Mouse (Mus musculus): ENCODE data around the gene Sgcd. TPM values are rescaled to one million over a fixed set of nuclear protein-coding genes. Genes with fewer than 3 reads are reported as not detected.
"Not testable (repeated sequence)": the region's sequence is repeated elsewhere in the genome, so short reads cannot be mapped to it uniquely, and the experiment has no call there.

Gene Sgcd
- total RNA-seq, 2 experiments from 2014 or later: 54.3 TPM

GRCm38 (mm10) chr11:47473493-47474230, 515.1 kb downstream of the Sgcd start:
- intact Hi-C loops (cut with DNase I): no loop called here
- DNase-seq: peak; percentile 5 to 12

DNA sequence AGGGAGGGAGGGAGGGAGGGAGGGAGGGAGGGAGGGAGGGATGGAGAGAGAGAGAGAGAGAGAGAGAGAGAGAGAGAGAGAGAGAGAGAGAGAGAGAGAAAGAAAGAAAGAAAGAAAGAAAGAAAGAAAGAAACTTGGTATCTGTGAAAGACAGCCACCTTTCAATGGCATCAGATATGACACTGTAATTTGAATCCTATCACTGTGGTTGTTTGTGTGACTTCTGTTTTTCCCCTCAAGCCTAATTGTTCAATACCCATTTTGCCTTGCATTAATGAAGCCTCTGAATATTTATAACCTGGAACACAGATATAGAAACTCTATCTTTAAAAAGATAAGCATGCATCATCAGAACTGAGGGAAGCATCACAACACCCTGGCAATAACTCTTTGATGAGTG, 528.1 kb downstream of the Sgcd start:
- intact Hi-C loops (cut with DNase I); DNase-seq: not testable (repeated sequence)

GRCm38 (mm10) chr11:47460149-47460548, 528.6 kb downstream of the Sgcd start:
- intact Hi-C loops (cut with DNase I): no loop called here
- DNase-seq: no peak

DNA sequence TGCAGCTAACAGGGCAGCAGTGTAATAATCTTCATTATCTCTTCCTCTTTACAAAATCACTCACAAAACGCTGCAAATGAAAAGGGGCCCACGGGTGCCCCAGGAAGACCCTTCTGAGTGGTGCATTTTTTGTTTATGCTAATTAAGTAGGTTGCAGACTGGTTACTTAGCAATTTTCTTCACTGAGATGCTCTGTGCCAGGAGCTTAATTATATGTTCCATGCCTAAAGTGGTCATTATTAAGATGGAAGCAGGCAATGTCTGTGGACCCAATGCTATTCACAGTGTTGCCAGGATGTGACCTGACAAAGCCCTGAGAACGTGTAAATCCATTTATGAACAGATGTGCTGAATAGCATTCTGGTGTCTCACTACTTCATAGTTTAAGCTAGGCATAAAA, 529.6 kb downstream of the Sgcd start:
- DNase-seq: no peak
- intact Hi-C loops (cut with DNase I): no loop called here

GRCm38 (mm10) chr11:47447790-47448189, 541.0 kb downstream of the Sgcd start:
- no peak for DNase-seq
- intact Hi-C loops (cut with DNase I): no loop called here

GRCm38 (mm10) chr11:47446337-47446736, 542.4 kb downstream of the Sgcd start:
- DNase-seq: no peak
- intact Hi-C loops (cut with DNase I): no loop called here

DNA sequence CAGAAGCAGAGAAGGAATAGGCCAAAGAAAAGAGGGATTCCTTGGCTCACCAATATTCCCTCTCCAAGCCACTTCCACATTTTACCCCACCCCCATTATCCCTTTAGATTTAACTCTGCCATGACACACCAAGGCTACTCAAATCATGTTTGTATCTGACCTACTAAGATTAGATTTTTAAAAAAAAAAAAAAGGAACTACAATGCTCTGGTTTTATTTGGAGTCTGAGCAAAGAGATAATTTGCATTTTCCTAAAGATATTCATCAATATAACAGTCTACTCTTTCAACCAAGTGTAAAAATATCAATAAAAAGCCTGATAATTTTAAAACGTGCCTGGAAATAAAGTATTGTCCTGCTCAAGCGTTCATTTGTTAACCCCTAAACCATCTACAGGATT, 543.1 kb downstream of the Sgcd start:
- intact Hi-C loops (cut with DNase I): no loop called here
- DNase-seq: no peak

DNA sequence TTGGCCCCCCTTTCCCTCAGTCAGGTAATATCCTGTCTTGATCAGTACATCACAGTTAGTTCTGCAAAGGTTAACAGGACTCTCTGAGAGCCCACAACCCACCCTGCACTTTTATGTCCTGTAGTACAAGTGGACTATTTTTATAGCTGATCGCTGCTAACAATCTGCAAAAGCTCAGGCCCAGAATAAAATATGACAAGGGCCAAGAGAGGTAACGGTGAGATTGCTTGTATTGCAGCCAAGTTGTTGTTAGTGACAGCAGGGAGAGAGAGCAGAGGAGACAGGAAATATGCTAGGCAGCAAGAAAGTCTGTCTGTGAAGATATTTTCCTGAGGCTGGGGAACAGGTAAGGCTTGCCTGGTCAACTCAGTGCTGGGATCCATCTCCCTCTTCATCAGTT, 546.5 kb downstream of the Sgcd start:
- intact Hi-C loops (cut with DNase I): no loop called here
- DNase-seq: peak; percentile 27 to 34

DNA sequence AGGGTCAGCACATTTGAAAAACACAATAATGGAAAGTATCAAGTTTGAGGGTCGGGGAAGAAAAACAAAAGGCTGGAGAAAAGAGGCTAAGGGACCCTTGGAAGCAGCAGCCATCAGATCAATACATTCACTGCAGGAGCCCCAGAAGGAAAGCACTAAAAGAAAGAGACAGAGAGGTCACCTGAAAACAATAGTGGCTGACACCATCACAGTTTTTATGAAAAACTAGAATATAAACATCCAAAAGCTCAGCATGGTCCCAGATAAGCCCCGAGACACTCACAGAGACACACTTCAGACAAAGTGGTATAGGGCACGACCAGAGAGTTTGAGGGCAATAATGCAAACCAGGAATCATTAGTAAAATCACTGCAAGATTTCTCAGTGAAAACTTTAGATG, 589.2 kb downstream of the Sgcd start:
- intact Hi-C loops (cut with DNase I): no loop called here
- no peak for DNase-seq

DNA sequence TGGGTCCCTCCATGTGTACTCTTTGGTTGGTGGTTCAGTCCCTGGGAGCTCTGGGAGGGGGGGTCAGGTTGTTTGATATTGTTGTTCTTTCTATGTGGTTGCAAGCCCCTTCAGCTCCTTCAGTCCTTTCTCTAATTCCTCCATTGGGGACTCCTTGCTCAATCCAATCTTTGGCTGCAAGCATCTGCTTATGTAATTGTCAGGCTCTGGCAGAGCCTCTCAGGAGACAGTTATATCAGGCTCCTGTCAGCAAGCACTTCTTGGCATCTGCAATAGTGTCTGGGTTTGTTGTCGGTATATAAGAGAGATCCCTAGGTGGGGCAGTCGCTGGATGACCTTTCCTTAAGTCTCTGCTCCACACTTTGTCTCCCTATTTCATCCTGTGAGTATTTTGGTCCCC, 598.0 kb downstream of the Sgcd start:
- intact Hi-C loops (cut with DNase I); DNase-seq: not testable (repeated sequence)

- intact Hi-C loops (cut with DNase I): loop anchor here (10.0 kb wide), 1 partner anchor 365 kb away; no protein-coding TSS in a partner anchor
These were observed 599.4 kb downstream of the Sgcd start for GRCm38 (mm10) chr11:47389327-47389726.

GRCm38 (mm10) chr11:47387726-47388125, 601.0 kb downstream of the Sgcd start:
- intact Hi-C loops (cut with DNase I): loop anchor here (2.0 to 10.0 kb wide), 3 partner anchors 363 to 523 kb away; no protein-coding TSS in a partner anchor
- peak in 1 of 2 experiments; percentile 39 for DNase-seq

More at GRCm38 (mm10) chr11:47389327-47389726, 599.4 kb downstream of the Sgcd start:
- no peak for DNase-seq

DNA sequence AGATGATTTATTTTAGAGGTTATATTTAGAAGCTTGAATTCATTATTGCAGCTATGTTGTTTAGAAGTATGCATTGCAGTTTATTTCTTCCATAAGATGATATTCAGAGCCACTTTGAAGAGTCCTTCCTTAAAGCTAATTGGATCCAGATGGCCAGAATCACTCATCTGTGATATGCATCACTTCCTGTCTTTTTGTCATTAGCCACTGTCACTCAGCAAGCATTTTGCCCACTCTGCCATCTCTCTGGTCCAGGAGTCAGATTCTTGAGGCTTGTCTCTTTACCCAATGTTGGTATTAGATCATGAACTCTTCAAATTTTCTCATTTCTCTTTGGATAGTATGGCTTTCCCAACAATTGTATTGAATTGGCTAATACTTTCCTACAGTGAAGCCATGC, 602.6 kb downstream of the Sgcd start:
- intact Hi-C loops (cut with DNase I): loop anchor here (2.0 to 10.0 kb wide), 3 partner anchors 361 to 521 kb away; no protein-coding TSS in a partner anchor
- DNase-seq: no peak

DNA sequence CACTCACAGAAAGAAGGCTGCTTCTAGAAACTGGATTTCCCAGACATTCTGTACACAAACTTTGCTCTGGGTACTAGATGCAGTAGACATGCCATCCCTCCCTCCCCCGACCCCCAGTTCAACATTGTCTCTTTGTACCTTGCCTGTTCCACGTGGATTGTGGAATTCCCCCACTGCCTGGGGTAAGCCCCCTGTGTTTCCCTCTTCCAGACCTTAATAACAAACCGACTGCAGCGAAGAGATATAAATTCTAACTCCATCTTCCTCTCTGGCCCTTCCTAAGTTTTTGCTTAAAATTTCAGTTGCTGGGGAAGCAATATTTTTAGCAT, 609.2 kb downstream of the Sgcd start:
- intact Hi-C loops (cut with DNase I): loop anchor here (5.0 kb wide), 1 partner anchor 127 kb away; no protein-coding TSS in a partner anchor
- no peak for DNase-seq

DNA sequence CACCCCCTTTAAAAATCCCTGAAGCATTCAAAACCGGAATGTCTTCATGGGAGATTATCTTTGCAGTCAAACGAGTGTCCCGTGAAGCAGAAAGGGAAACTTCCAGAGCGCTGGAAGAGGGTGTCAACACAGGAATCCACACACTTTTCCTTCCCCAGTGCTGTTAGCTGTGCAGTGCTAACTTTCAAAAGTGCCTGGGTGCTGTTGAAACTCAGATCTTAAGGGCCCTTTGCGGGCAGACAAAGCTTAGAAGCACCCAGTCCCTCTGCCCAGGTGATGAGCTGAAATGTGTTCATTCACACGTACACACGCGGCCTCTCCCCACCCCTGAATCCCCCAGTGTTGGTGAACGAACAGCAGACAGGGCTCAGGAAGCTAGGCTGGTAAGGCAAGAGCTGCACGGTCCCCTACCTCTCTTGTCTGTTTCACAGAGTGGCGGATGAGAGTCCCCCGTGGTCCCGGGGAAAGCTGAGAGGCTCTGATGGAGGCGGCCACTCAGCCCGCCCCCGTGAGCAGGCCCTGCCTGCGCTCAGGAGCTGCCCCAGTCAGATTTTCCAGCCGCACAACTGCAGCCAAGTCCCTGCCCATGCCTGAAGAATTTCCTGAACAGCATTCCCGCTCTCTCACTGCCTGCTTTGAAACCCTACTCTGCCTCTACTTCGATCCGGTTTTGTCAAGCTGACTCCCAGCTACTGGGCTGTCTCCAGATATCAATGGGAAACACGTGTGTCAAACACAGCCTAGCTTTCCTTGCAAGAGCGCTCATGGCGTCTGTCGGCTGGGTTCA, 609.7 kb downstream of the Sgcd start:
- peak; percentile 80 to 88 for DNase-seq
- intact Hi-C loops (cut with DNase I): loop anchor here (5.0 kb wide), 1 partner anchor 127 kb away; no protein-coding TSS in a partner anchor

DNA sequence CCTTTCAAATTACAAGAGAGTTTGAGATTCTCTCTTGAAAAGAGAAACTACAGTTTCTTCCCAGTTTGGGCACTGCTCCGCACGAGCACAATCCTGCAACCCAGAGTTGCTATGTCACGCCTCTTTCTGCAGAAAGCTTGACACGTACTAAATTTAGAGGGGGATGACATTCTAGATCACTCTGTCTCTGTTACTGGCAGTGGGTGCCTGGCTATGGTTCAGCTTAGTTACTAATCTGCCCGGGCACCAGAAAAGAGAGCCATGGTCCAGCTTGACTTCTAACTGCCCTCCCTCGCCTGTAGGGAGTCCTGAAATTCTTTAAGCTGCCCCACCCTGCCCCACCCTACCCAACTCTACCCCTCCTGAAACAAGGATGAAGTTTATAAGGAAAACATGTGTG, 611.3 kb downstream of the Sgcd start:
- peak; percentile 40 to 65 for DNase-seq
- intact Hi-C loops (cut with DNase I): loop anchor here (5.0 kb wide), 1 partner anchor 125 kb away; no protein-coding TSS in a partner anchor

DNA sequence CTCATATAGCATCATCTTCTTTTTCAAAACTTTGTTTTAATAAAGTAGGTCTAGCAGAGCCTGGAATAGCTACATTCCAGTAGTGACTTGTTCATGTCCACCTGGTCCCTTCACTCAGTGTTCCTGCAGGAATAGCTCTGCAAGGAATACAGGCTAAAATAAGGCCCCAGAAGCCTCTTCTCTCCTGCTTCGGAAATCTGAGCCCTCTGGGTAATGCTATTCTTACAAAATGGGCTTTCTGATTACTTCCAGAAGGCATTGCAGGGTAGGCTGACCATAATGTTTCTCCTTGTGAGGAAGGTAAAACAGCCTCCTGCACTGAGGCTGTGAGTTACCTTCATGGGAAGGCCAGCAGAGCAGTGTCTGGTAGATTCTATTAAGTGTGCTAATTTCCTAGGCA, 611.9 kb downstream of the Sgcd start:
- intact Hi-C loops (cut with DNase I): loop anchor here (5.0 kb wide), 1 partner anchor 125 kb away; no protein-coding TSS in a partner anchor
- no peak for DNase-seq

DNA sequence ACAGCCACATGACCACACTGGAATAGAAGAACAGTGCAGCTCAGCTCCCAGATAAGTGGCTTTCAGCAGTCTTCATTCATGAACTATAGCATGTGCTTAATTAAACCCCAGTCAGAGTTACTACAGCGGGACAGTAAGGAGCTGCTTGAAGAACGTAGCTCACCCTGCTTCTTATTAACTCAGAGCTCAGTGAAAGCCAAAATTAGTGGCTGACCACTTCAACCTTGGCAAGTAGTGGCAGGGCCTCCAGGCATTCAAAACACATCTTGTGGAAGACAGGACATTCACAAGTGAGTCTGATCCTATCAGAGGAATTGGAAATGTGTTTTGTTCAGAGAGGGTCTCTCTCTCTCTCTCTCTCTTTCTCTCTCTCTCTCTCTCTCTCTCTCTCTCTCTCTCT, 617.2 kb downstream of the Sgcd start:
- intact Hi-C loops (cut with DNase I): no loop called here
- peak; percentile 25 to 53 for DNase-seq

DNA sequence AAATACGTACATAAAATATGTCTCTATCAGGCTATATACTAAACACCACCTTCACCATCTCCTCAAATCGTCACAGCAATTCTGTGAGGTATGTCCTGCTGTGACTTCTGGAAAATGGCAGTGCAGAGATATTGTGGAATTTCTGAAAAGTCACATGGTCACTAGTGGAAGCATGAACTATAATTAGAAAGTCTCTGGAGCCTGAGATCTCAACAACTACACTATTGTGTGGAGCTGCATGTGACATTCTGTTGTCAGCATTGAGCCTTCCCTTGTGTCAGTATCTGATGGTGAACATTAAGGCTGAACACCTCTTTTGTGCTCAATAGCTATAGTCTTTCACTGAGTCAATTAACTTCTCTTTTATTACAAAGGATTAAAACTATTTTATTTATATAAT, 637.2 kb downstream of the Sgcd start:
- intact Hi-C loops (cut with DNase I): no loop called here
- peak in 1 of 2 experiments; percentile 22 for DNase-seq

DNA sequence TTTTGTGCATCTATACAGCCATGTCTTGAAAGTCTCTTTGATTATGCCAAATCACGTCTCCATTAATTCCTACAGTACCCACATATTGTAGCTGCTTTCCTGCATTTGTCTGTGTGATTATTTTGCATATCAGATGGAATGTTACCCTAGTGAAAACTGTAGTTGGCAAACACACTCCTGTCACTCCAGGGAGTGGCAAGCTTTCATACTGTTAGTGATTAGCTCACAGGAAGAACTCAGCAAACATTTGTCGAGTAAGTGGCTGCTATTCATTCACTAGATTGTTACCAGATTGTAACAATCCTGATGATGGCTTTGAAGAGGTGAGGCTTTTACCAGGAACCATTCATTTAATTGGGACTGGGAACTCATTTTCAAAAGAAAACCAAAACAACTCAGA, 645.3 kb downstream of the Sgcd start:
- intact Hi-C loops (cut with DNase I): no loop called here
- DNase-seq: no peak

DNA sequence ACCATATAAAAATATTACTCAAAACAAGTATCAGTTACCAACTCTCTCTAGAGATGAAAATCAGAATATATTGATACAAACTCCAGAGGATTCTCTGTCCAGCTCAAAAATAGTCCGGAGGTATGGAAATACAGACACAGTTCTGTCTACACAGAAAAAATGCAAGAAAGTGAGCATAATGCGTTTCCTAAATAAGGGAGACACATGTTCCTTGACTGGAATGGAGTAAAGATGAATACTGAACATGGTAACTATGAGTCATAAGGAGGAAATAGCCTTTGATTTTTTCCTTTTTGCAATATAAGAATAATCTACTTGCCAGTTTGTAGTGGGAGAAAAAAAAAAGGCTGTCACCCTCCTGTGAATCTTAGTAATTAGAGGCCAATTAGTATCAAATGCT, 655.1 kb downstream of the Sgcd start:
- intact Hi-C loops (cut with DNase I): no loop called here
- DNase-seq: no peak

- DNase-seq: no peak
- intact Hi-C loops (cut with DNase I): no loop called here
These were observed 683.2 kb downstream of the Sgcd start for GRCm38 (mm10) chr11:47305579-47305978.

All from heart, postnatal 10 days (tissue).